Mouse (Mus musculus) midbrain, embryonic 12.5 days (tissue): ENCODE results near the gene N4bp2l1. TPM values are rescaled to one million over a fixed set of nuclear protein-coding genes. Genes with fewer than 3 reads are reported as not detected.

Source experiments
- ATAC-seq: fragments of 200-750 bp; cut with Nextera tagmentation; 2 replicates; pipeline ENCODE4 v1.8.0; 2017; ENCODE audit warnings: low read depth, moderate TSS enrichment, moderate library complexity; ENCODE audit not compliant: low FRiP score
- H3K27ac ChIP-seq: fragments of 300-500 bp; sonication (generic); replicated peaks from 2 replicates; pipeline ENCODE4 v1.5.1; 2016; ENCODE audit warnings: mild to moderate bottlenecking
- H3K27me3 ChIP-seq: fragments of 300-500 bp; sonication (generic); 2 replicates; pipeline ENCODE4 v1.6.1; 2016; ENCODE audit warnings: mild to moderate bottlenecking
- H3K36me3 ChIP-seq: fragments of 300-500 bp; sonication (generic); 2 replicates; pipeline ENCODE4 v1.6.1; 2016
- H3K4me1 ChIP-seq: fragments of 300-500 bp; sonication (generic); 2 replicates; pipeline ENCODE4 v1.6.1; 2016
- H3K4me2 ChIP-seq: fragments of 300-500 bp; sonication (generic); replicated peaks from 2 replicates; pipeline ENCODE4 v1.6.1; 2016; ENCODE audit warnings: mild to moderate bottlenecking, moderate library complexity
- H3K4me3 ChIP-seq: fragments of 300-500 bp; sonication (generic); 2 replicates; pipeline ENCODE4 v1.5.1; 2016; ENCODE audit warnings: mild to moderate bottlenecking
- H3K9ac ChIP-seq: fragments of 300-500 bp; sonication (generic); replicated peaks from 2 replicates; pipeline ENCODE4 v1.6.1; 2016; ENCODE audit warnings: mild to moderate bottlenecking, moderate library complexity
- H3K9me3 ChIP-seq: fragments of 300-500 bp; sonication (generic); 2 replicates; pipeline ENCODE4 v1.6.1; 2016; ENCODE audit warnings: mild to moderate bottlenecking
- WGBS: fragments of 180-500 bp; shearing (Covaris S2); methylation state at CpG from one replicate; pipeline ENCODE4 v1.1.7; 2016; 5-methylcytosine and 5-hydroxymethylcytosine counted together
- polyA plus RNA-seq: library from polyadenylated mRNA; unstranded; fragments of >200 nt; fragmentation: Nextera tagmentation; extraction: Ambion mirVana; gene quantifications from 2 replicates; pipeline ENCODE4 v1.2.1, GENCODE M21; 2016

Gene N4bp2l1
- polyA plus RNA-seq, 1 experiment from 2014 or later = 3.2 TPM

- H3K4me3 ChIP-seq = no peak overlapping the region
- 90% methylated on average over 3 of the region's 3 CpGs for WGBS
- no peak for ATAC-seq
- H3K27ac ChIP-seq = no peak overlapping the region
- H3K36me3 ChIP-seq = peaks cover 40% of the 10 kb centered on the region
- H3K9me3 ChIP-seq = no peaks in the 10 kb centered on the region
- H3K27me3 ChIP-seq = no peaks in the 10 kb centered on the region
- H3K4me1 ChIP-seq = no peaks in the 10 kb centered on the region
- H3K4me2 ChIP-seq = no peak overlapping the region
- H3K9ac ChIP-seq = no peak overlapping the region
Observed at GRCm38 (mm10) chr5:150551637-150552036, 45.4 kb downstream of the N4bp2l1 start.

- H3K27ac ChIP-seq = no peak overlapping the region
- no peak overlapping the region for H3K9ac ChIP-seq
- no peaks in the 10 kb centered on the region for H3K9me3 ChIP-seq
- H3K4me3 ChIP-seq = no peak overlapping the region
- peaks cover 25% of the 10 kb centered on the region for H3K36me3 ChIP-seq
- no peaks in the 10 kb centered on the region for H3K27me3 ChIP-seq
- no peaks in the 10 kb centered on the region for H3K4me1 ChIP-seq
- 90% methylated on average over 2 of the region's 2 CpGs for WGBS
- H3K4me2 ChIP-seq = no peak overlapping the region
- ATAC-seq = no peak
Observed at GRCm38 (mm10) chr5:150543184-150543583, 53.8 kb downstream of the N4bp2l1 start.

GRCm38 (mm10) chr5:150541302-150541701, 55.7 kb downstream of the N4bp2l1 start:
- H3K36me3 ChIP-seq = peaks cover 43% of the 10 kb centered on the region
- no peak overlapping the region for H3K4me2 ChIP-seq
- no peak overlapping the region for H3K27ac ChIP-seq
- H3K9ac ChIP-seq = no peak overlapping the region
- WGBS = 98% methylated on average over 1 of the region's 1 CpGs
- H3K27me3 ChIP-seq = no peaks in the 10 kb centered on the region
- H3K9me3 ChIP-seq = no peaks in the 10 kb centered on the region
- no peak overlapping the region for H3K4me3 ChIP-seq
- H3K4me1 ChIP-seq = no peaks in the 10 kb centered on the region
- ATAC-seq = no peak

- no peak for ATAC-seq
- Histone ChIP-seq H3K9ac (no peak overlapping the region), H3K4me1 (peaks cover 11% of the 10 kb centered on the region), H3K27me3 (no peaks in the 10 kb centered on the region), H3K27ac (no peak overlapping the region), H3K4me2 (no peak overlapping the region), H3K4me3 (no peak overlapping the region), H3K36me3 (no peaks in the 10 kb centered on the region), H3K9me3 (no peaks in the 10 kb centered on the region)
- 85% methylated on average over 2 of the region's 2 CpGs for WGBS
Observed at GRCm38 (mm10) chr5:150525239-150525638, 71.7 kb downstream of the N4bp2l1 start.

GRCm38 (mm10) chr5:150522867-150523234, 74.1 kb downstream of the N4bp2l1 start:
- Histone ChIP-seq H3K4me1 (peaks cover 11% of the 10 kb centered on the region), H3K36me3 (no peaks in the 10 kb centered on the region), H3K27ac (peak overlapping the region; percentile 63), H3K4me3 (peak overlapping the region; percentile 82), H3K4me2 (peak overlapping the region; percentile 71), H3K27me3 (no peaks in the 10 kb centered on the region), H3K9ac (peak overlapping the region; percentile 84), H3K9me3 (no peaks in the 10 kb centered on the region)
- no peak for ATAC-seq
- 8% methylated on average over 11 of the region's 11 CpGs for WGBS

- Histone ChIP-seq H3K4me3 (peak within 1 kb of the TSS; percentile 82), H3K27me3 (no peaks in the 10 kb centered on the region), H3K27ac (peak within 1 kb of the TSS; percentile 63), H3K36me3 (no peaks in the 10 kb centered on the region), H3K9ac (peak within 1 kb of the TSS; percentile 84), H3K4me2 (peak within 1 kb of the TSS; percentile 71), H3K9me3 (no peaks in the 10 kb centered on the region), H3K4me1 (peaks cover 11% of the 10 kb centered on the region)
- WGBS = 6% methylated on average over 63 of the region's 63 CpGs
- peak; percentile 97 for ATAC-seq
Observed at GRCm38 (mm10) chr5:150521937-150522866, 74.8 kb downstream of the N4bp2l1 start, which contains the start of gene Brca2. Gene Brca2, plus strand, starts transcription at chr5:150522630.

Other genes starting within 250 kb of the N4bp2l1 start
- not detected in 2 replicates for gene Zar1l, start 79.0 kb downstream of the N4bp2l1 start, polyA plus RNA-seq
- 25.2 and 26.5 TPM in 2 replicates for gene Brca2, start 74.6 kb downstream of the N4bp2l1 start, polyA plus RNA-seq
- gene N4bp2l2, start 69.0 kb upstream of the N4bp2l1 start, polyA plus RNA-seq = 34.7 and 36.2 TPM in 2 replicates
- 44.0 and 44.9 TPM in 2 replicates for gene Pds5b, start 76.6 kb upstream of the N4bp2l1 start, polyA plus RNA-seq